Mouse (Mus musculus) hindbrain, embryonic 14.5 days (tissue): ENCODE measurements around the gene Fxr1. TPM values are rescaled to one million over a fixed set of nuclear protein-coding genes. Genes with fewer than 3 reads are reported as not detected.

ENCODE experiments used
- ATAC-seq: fragments of 200-750 bp; cut with Nextera tagmentation; 2 replicates; pipeline ENCODE4 v1.8.0; 2017; ENCODE audit warnings: moderate number of reproducible peaks, mild to moderate bottlenecking, moderate TSS enrichment, moderate library complexity; ENCODE audit not compliant: low FRiP score
- DNase-seq: peaks from one replicate; pipeline ENCODE4 v3.0.0-alpha.2; 2015; ENCODE audit warnings: low spot score
- H3K27ac ChIP-seq: fragments of 300-500 bp; sonication (generic); 2 replicates; pipeline ENCODE4 v1.5.1; 2014; ENCODE audit warnings: mild to moderate bottlenecking, moderate library complexity
- H3K27me3 ChIP-seq: fragments of 300-500 bp; sonication (generic); 2 replicates; pipeline ENCODE4 v1.6.1; 2014; ENCODE audit warnings: mild to moderate bottlenecking, low read length, mixed read lengths; ENCODE audit not compliant: control insufficient read depth, insufficient read depth
- H3K36me3 ChIP-seq: fragments of 300-500 bp; sonication (generic); replicated peaks from 2 replicates; pipeline ENCODE4 v1.6.1; 2014; ENCODE audit not compliant: control insufficient read depth, insufficient read depth
- H3K4me1 ChIP-seq: fragments of 300-500 bp; sonication (generic); replicated peaks from 2 replicates; pipeline ENCODE4 v1.6.1; 2014; ENCODE audit warnings: antibody characterized with exemption, low read length, mixed read lengths; ENCODE audit not compliant: control insufficient read depth, insufficient read depth
- H3K4me2 ChIP-seq: fragments of 300-500 bp; sonication (generic); replicated peaks from 2 replicates; pipeline ENCODE4 v1.6.1; 2014; ENCODE audit warnings: mild to moderate bottlenecking, moderate library complexity
- H3K4me3 ChIP-seq: fragments of 300-500 bp; sonication (generic); replicated peaks from 2 replicates; pipeline ENCODE4 v1.5.1; 2014; ENCODE audit warnings: mild to moderate bottlenecking, low read length
- H3K9ac ChIP-seq: fragments of 300-500 bp; sonication (generic); 2 replicates; pipeline ENCODE4 v1.6.1; 2014
- H3K9me3 ChIP-seq: fragments of 300-500 bp; sonication (generic); 2 replicates; pipeline ENCODE4 v1.6.1; 2016; ENCODE audit warnings: low read length; ENCODE audit not compliant: control insufficient read depth
- WGBS: fragments of 180-500 bp; shearing (Covaris S2); extraction: QIAGEN DNeasy Blood & Tissue Kit; methylation state at CpG from one replicate; pipeline ENCODE4 v1.1.7; 2014; 5-methylcytosine and 5-hydroxymethylcytosine counted together
- polyA plus RNA-seq: library from polyadenylated mRNA; unstranded; fragments of >200 nt; fragmentation: Nextera tagmentation; extraction: Ambion mirVana; gene quantifications from 2 replicates; pipeline ENCODE4 v1.2.1, GENCODE M21; 2014

Fxr1 gene
- polyA plus RNA-seq, 1 experiment from 2014 or later = 37.4 TPM

GRCm38 (mm10) chr3:34081929-34082328 lies 62.2 kb downstream of the Fxr1 start:
- ATAC-seq = no peak
- no peaks in the 10 kb centered on the region for H3K9me3 ChIP-seq
- WGBS = 90% methylated on average over 3 of the region's 3 CpGs
- H3K4me3 ChIP-seq = peak overlapping the region; percentile 74
- H3K36me3 ChIP-seq = peaks cover 22% of the 10 kb centered on the region
- peak overlapping the region; percentile 61 for H3K4me2 ChIP-seq
- peak overlapping the region; percentile 85 for H3K9ac ChIP-seq
- H3K27ac ChIP-seq = peak overlapping the region; percentile 77
- H3K27me3 ChIP-seq = no peaks in the 10 kb centered on the region
- peaks cover 17% of the 10 kb centered on the region for H3K4me1 ChIP-seq
- no peak for DNase-seq

- Histone ChIP-seq H3K4me1 (peaks cover 17% of the 10 kb centered on the region), H3K4me3 (no peak overlapping the region), H3K36me3 (peaks cover 8% of the 10 kb centered on the region), H3K27ac (no peak overlapping the region), H3K9ac (no peak overlapping the region), H3K27me3 (no peaks in the 10 kb centered on the region), H3K9me3 (no peaks in the 10 kb centered on the region), H3K4me2 (no peak overlapping the region)
- DNase-seq = no peak
- 82% methylated on average over 5 of the region's 5 CpGs for WGBS
- ATAC-seq = no peak
Observed at GRCm38 (mm10) chr3:34083655-34084054, 63.9 kb downstream of the Fxr1 start.

GRCm38 (mm10) chr3:34102891-34103290 lies 83.1 kb downstream of the Fxr1 start:
- Histone ChIP-seq H3K9me3 (no peaks in the 10 kb centered on the region), H3K27me3 (no peaks in the 10 kb centered on the region), H3K4me1 (peaks cover 10% of the 10 kb centered on the region), H3K36me3 (no peaks in the 10 kb centered on the region), H3K4me2 (no peak overlapping the region), H3K9ac (no peak overlapping the region), H3K27ac (no peak overlapping the region), H3K4me3 (no peak overlapping the region)
- 34% methylated on average over 2 of the region's 2 CpGs for WGBS
- DNase-seq = no peak
- no peak for ATAC-seq

- Histone ChIP-seq H3K4me1 (peaks cover 10% of the 10 kb centered on the region), H3K36me3 (no peaks in the 10 kb centered on the region), H3K27me3 (no peaks in the 10 kb centered on the region), H3K9me3 (no peaks in the 10 kb centered on the region), H3K27ac (no peak overlapping the region), H3K4me2 (peak overlapping the region; percentile 31; the same call in 1 of the 2 replicates), H3K9ac (no peak overlapping the region), H3K4me3 (no peak overlapping the region)
- peak; percentile 80 for ATAC-seq
- 12% methylated on average over 7 of the region's 7 CpGs for WGBS
- DNase-seq = peak; percentile 58
Observed at GRCm38 (mm10) chr3:34103902-34104672, 84.3 kb downstream of the Fxr1 start.

GRCm38 (mm10) chr3:34106421-34106820 lies 86.7 kb downstream of the Fxr1 start:
- 31% methylated on average over 9 of the region's 9 CpGs for WGBS
- H3K4me1 ChIP-seq = peaks cover 10% of the 10 kb centered on the region
- no peak overlapping the region for H3K27ac ChIP-seq
- H3K27me3 ChIP-seq = no peaks in the 10 kb centered on the region
- no peak for DNase-seq
- H3K4me3 ChIP-seq = no peak overlapping the region
- H3K9me3 ChIP-seq = no peaks in the 10 kb centered on the region
- H3K9ac ChIP-seq = 0 out of 2 replicates have a peak overlapping the region, but pooled peaks have one; percentile 9
- no peak overlapping the region; the same call in 1 of the 2 replicates for H3K4me2 ChIP-seq
- no peak for ATAC-seq
- H3K36me3 ChIP-seq = no peaks in the 10 kb centered on the region

GRCm38 (mm10) chr3:34107631-34108030 lies 87.9 kb downstream of the Fxr1 start:
- 75% methylated on average over 3 of the region's 3 CpGs for WGBS
- no peak for ATAC-seq
- DNase-seq = no peak

GRCm38 (mm10) chr3:34111941-34112685 lies 92.4 kb downstream of the Fxr1 start:
- Histone ChIP-seq H3K27ac (no peak overlapping the region), H3K36me3 (no peaks in the 10 kb centered on the region), H3K4me3 (no peak overlapping the region), H3K27me3 (no peaks in the 10 kb centered on the region), H3K4me2 (no peak overlapping the region), H3K4me1 (no peaks in the 10 kb centered on the region), H3K9me3 (no peaks in the 10 kb centered on the region), H3K9ac (no peak overlapping the region)
- WGBS = 78% methylated on average over 11 of the region's 11 CpGs
- ATAC-seq = no peak
- no peak for DNase-seq

More at GRCm38 (mm10) chr3:34107631-34108030, 87.9 kb downstream of the Fxr1 start:
- H3K9me3 ChIP-seq = no peaks in the 10 kb centered on the region
- no peaks in the 10 kb centered on the region for H3K27me3 ChIP-seq
- H3K36me3 ChIP-seq = no peaks in the 10 kb centered on the region
- H3K4me1 ChIP-seq = peaks cover 10% of the 10 kb centered on the region
- no peak overlapping the region for H3K9ac ChIP-seq
- no peak overlapping the region for H3K4me3 ChIP-seq
- no peak overlapping the region for H3K27ac ChIP-seq
- no peak overlapping the region for H3K4me2 ChIP-seq

GRCm38 (mm10) chr3:34115806-34116205 lies 96.1 kb downstream of the Fxr1 start:
- Histone ChIP-seq H3K4me2 (peak overlapping the region; percentile 2; the same call in 1 of the 2 replicates), H3K27ac (no peak overlapping the region), H3K9me3 (no peaks in the 10 kb centered on the region), H3K9ac (0 out of 2 replicates have a peak overlapping the region, but pooled peaks have one; percentile 14), H3K4me3 (no peak overlapping the region), H3K36me3 (no peaks in the 10 kb centered on the region), H3K27me3 (no peaks in the 10 kb centered on the region), H3K4me1 (no peaks in the 10 kb centered on the region)
- peak; percentile 31; the same call in 1 of the 2 replicates for ATAC-seq
- DNase-seq = no peak
- 17% methylated on average over 6 of the region's 6 CpGs for WGBS

GRCm38 (mm10) chr3:34119869-34120268 lies 100.1 kb downstream of the Fxr1 start:
- WGBS = 40% methylated on average over 4 of the region's 4 CpGs

More at GRCm38 (mm10) chr3:34119869-34120268, 100.1 kb downstream of the Fxr1 start:
- H3K27ac ChIP-seq = no peak overlapping the region
- no peak overlapping the region for H3K9ac ChIP-seq
- no peaks in the 10 kb centered on the region for H3K4me1 ChIP-seq
- H3K27me3 ChIP-seq = no peaks in the 10 kb centered on the region
- no peaks in the 10 kb centered on the region for H3K36me3 ChIP-seq
- H3K4me2 ChIP-seq = no peak overlapping the region
- no peak for DNase-seq
- no peak for ATAC-seq
- no peaks in the 10 kb centered on the region for H3K9me3 ChIP-seq
- no peak overlapping the region for H3K4me3 ChIP-seq
